Mouse (Mus musculus): ENCODE results near the gene Dck. TPM values are rescaled to one million over a fixed set of nuclear protein-coding genes. Genes with fewer than 3 reads are reported as not detected.

Dck gene
- polyA plus RNA-seq, 1 experiment: 165 TPM

- 82% methylated on average over 3 of the region's 3 CpGs for WGBS
- TF ChIP-seq POLR2A (IDR thresholded peaks at IDR 0.05; ENCODE audit: insufficient read depth, low read depth, low read length) (no peak), CTCF (IDR thresholded peaks at IDR 0.05; ENCODE audit: insufficient read depth, low read depth, low read length) (no peak)
- Histone ChIP-seq H3K27ac (ENCODE audit: insufficient read depth, low read depth, low read length) (peak overlapping the region; percentile 89), H3K4me3 (ENCODE audit: insufficient read depth, low read depth, low read length) (no peak overlapping the region), H3K4me1 (ENCODE audit: control insufficient read depth, insufficient read depth, low read length) (no peaks in the 10 kb centered on the region)
Observed at GRCm38 (mm10) chr5:88831935-88832334, 67.1 kb downstream of the Dck start.

Other genes with a start within 250 kb of the Dck start
- gene Jchain, start 237.1 kb upstream of the Dck start, polyA plus RNA-seq (2012; ENCODE audit: insufficient read depth, insufficient read length, low replicate concordance, missing spikeins): not detected in 2 replicates
- gene Utp3, start 210.5 kb upstream of the Dck start, polyA plus RNA-seq (2012; ENCODE audit: insufficient read depth, insufficient read length, low replicate concordance, missing spikeins): not detected in 2 replicates
- gene Rufy3, start 200.0 kb upstream of the Dck start, polyA plus RNA-seq (2012; ENCODE audit: insufficient read depth, insufficient read length, low replicate concordance, missing spikeins): 110 TPM in 1 of 2 replicates, not detected in the other
- not detected in 2 replicates for gene Grsf1, start 88.8 kb upstream of the Dck start, polyA plus RNA-seq (2012; ENCODE audit: insufficient read depth, insufficient read length, low replicate concordance, missing spikeins)
- not detected in 2 replicates for gene Mob1b, start 44.1 kb upstream of the Dck start, polyA plus RNA-seq (2012; ENCODE audit: insufficient read depth, insufficient read length, low replicate concordance, missing spikeins)
- 154 and 905 TPM in 2 replicates for gene Slc4a4, start 121.8 kb downstream of the Dck start, polyA plus RNA-seq (2012; ENCODE audit: insufficient read depth, insufficient read length, low replicate concordance, missing spikeins)